In the genomic region with DNA sequence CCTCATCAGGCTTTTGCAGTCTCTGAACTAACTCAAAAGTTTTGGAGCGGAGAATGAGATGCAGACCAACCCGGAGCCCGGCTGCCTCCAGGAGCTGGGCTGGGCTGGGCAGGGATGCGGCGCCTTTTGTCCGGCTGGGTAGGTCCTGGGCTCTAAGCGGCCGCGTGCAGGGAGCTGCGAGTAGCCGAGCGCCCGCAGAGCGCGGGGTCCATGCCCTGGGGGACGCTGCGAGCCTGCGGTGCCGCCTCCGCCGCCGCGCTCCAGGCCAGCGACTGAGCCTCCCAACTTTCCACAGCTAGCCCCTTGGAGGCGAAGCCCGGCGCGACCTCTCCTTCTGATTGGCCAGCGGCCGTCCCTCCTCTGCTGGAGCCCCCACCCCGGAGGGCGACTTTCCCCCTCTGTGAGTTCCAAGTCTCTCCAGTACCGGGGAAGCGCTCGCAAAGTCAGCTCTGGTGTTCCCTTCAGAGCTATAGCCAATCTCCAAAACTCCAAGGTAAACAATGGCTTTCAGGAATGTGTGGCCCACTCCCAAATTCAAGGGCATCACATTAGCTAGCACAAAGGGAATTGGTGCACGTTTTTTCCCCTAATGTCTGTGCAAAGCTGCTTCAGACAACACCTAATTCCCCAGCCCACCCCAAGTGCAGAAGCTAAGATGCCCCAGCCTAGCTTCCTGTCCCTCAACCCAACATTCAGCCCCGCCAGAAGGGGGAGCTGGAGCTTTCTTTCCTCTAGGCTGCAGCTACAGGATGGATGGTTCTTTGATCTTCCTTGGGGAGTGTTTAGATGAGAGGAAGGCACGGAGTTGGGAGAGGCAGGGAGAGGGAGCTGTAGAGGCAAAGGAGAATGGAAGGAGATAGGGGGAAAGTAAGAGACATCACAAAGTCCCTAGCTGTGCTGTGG, we compare ENCODE assay signal across 8 mouse cellular contexts. TPM values are rescaled to one million over a fixed set of nuclear protein-coding genes. Genes with fewer than 3 reads are reported as not detected.
A peak's percentile ranks its signal among the peaks of the same experiment; 100 is the strongest.
DNase-seq lines count a peak whose midpoint lies in the region; ATAC-seq lines count a peak whose summit lies in the region.

A gene (minus strand): TSS at position 274 of the 903 bp plus-strand sequence.

- H3K27me3 ChIP-seq in kidney, embryonic 16.5 days (ENCODE audit: insufficient read depth, low read length): no peaks in the 10 kb centered on the region

- H3K9me3 ChIP-seq in kidney, embryonic 16.5 days (ENCODE audit: low read length): peaks cover 6% of the 10 kb centered on the region; the same call in 1 of the 2 replicates

- ATAC-seq in kidney, embryonic 16.5 days (ENCODE audit: low FRiP score, low TSS enrichment): peak; percentile 94
- ATAC-seq in monocyte, adult 5-6 weeks (replicated peaks; ENCODE audit: insufficient number of reproducible peaks, low FRiP score, low TSS enrichment, poor library complexity, severe bottlenecking): no peak

- H3K4me2 ChIP-seq in kidney, embryonic 16.5 days (replicated peaks; ENCODE audit: low read depth, low read length): peak within 1 kb of the TSS; percentile 78

- peak within 1 kb of the TSS; percentile 67 for H3K4me3 ChIP-seq in kidney, embryonic 16.5 days (ENCODE audit: low read length)

- H3K9ac ChIP-seq in kidney, embryonic 16.5 days (replicated peaks; ENCODE audit: low read length): peak within 1 kb of the TSS; percentile 80

- 0 out of 2 replicates have a peak, but pooled peaks cover 3% of the 10 kb centered on the region for H3K36me3 ChIP-seq in kidney, embryonic 16.5 days (ENCODE audit: insufficient read depth, low read length)

- H3K4me1 ChIP-seq in kidney, embryonic 16.5 days (ENCODE audit: insufficient read depth, low read length): peaks cover 16% of the 10 kb centered on the region

- under 1% methylated on average over 36 of the region's 38 CpGs for WGBS in kidney, embryonic 16.5 days

- DNase-seq in layer of hippocampus, postnatal 10 days (ENCODE audit: low spot score in 2 of 2): peak; percentile 10 to 35
- DNase-seq in layer of hippocampus, adult 11-12 months (ENCODE audit: low spot score): no peak
- peak; percentile 91 for DNase-seq in embryo, embryonic 11 days
- peak; percentile 61 to 68 for DNase-seq in heart, adult 9 months (ENCODE audit: low spot score in 2 of 2)
- DNase-seq in lung, postnatal 25 days (ENCODE audit: low spot score): peak; percentile 64
- peak; percentile 75 for DNase-seq in retina, postnatal 1 day

- peak within 1 kb of the TSS; percentile 91 for H3K27ac ChIP-seq in kidney, embryonic 16.5 days (ENCODE audit: low read length)

RNA-seq across cellular contexts. Expression of the gene that starts here (rescaled TPM):
- total RNA-seq in layer of hippocampus, postnatal 10 days (2021): 1 to 10 TPM; 6.1 to 7.6 TPM
- 21.9 and 23.6 TPM in 2 replicates for polyA plus RNA-seq in kidney, embryonic 16.5 days (2015; fragmentation: Nextera tagmentation; extraction: Ambion mirVana)
- not detected in 3 replicates for total RNA-seq in monocyte, adult 5-6 weeks (2017)
